Mouse (Mus musculus) splenic B cell, adult 2 months (primary cell): ENCODE results near the gene Chic2.
A peak's percentile ranks its signal among the peaks of the same experiment; 100 is the strongest.

Experiments used
- DNase-seq: peaks from one replicate; pipeline ENCODE4 v3.0.0-alpha.2; 2011; ENCODE audit warnings: low read depth, low spot score
- H3K27me3 ChIP-seq: 2 replicates; pipeline ENCODE4 v1.6.1; 2012; ENCODE audit warnings: mild to moderate bottlenecking, low read length, moderate library complexity, mixed read lengths; ENCODE audit not compliant: control insufficient read depth, poor library complexity, insufficient read depth, severe bottlenecking
- H3K36me3 ChIP-seq: 2 replicates; pipeline ENCODE4 v1.6.1; 2012; ENCODE audit warnings: mild to moderate bottlenecking, low read length, moderate library complexity, mixed read lengths; ENCODE audit not compliant: control insufficient read depth, poor library complexity, insufficient read depth, severe bottlenecking

Gene Chic2

GRCm38 (mm10) chr5:75044310-75044904, at the start of gene Chic2:
TSS of gene Chic2 (minus strand) at chr5:75044774.
- DNase-seq, result peak; percentile 76
- H3K36me3 ChIP-seq, result no peaks in the 10 kb centered on the region
- H3K27me3 ChIP-seq, result no peaks in the 10 kb centered on the region

GRCm38 (mm10) chr5:75085906-75086305, 41.3 kb upstream of the Chic2 start:
- no peak for DNase-seq
- Histone ChIP-seq H3K27me3 (peaks cover 6% of the 10 kb centered on the region; the same call in 1 of the 2 replicates), H3K36me3 (no peaks in the 10 kb centered on the region)

GRCm38 (mm10) chr5:75085521-75085875, 40.9 kb upstream of the Chic2 start:
- H3K27me3 ChIP-seq, result peaks cover 8% of the 10 kb centered on the region; the same call in 1 of the 2 replicates
- H3K36me3 ChIP-seq, result no peaks in the 10 kb centered on the region
- DNase-seq, result no peak

- Histone ChIP-seq H3K27me3 (peaks cover 8% of the 10 kb centered on the region; the same call in 1 of the 2 replicates), H3K36me3 (no peaks in the 10 kb centered on the region)
- DNase-seq, result no peak
These were observed 40.4 kb upstream of the Chic2 start for GRCm38 (mm10) chr5:75084871-75085520.

- H3K36me3 ChIP-seq, result no peaks in the 10 kb centered on the region
- DNase-seq, result no peak
- peaks cover 8% of the 10 kb centered on the region; the same call in 1 of the 2 replicates for H3K27me3 ChIP-seq
These were observed 39.9 kb upstream of the Chic2 start for GRCm38 (mm10) chr5:75084393-75084870.

- no peak for DNase-seq
- Histone ChIP-seq H3K27me3 (peaks cover 8% of the 10 kb centered on the region; the same call in 1 of the 2 replicates), H3K36me3 (no peaks in the 10 kb centered on the region)
These were observed 39.2 kb upstream of the Chic2 start for GRCm38 (mm10) chr5:75083591-75084392.

GRCm38 (mm10) chr5:75083061-75083460, 38.5 kb upstream of the Chic2 start:
- Histone ChIP-seq H3K27me3 (peaks cover 8% of the 10 kb centered on the region), H3K36me3 (no peaks in the 10 kb centered on the region)
- no peak for DNase-seq

- H3K27me3 ChIP-seq, result peaks cover 8% of the 10 kb centered on the region
- no peak for DNase-seq
These were observed 37.9 kb upstream of the Chic2 start for GRCm38 (mm10) chr5:75082439-75082838.

GRCm38 (mm10) chr5:75079564-75079963, 35.0 kb upstream of the Chic2 start:
- Histone ChIP-seq H3K36me3 (no peaks in the 10 kb centered on the region), H3K27me3 (peaks cover 8% of the 10 kb centered on the region)
- no peak for DNase-seq

More at GRCm38 (mm10) chr5:75082439-75082838, 37.9 kb upstream of the Chic2 start:
- H3K36me3 ChIP-seq, result no peaks in the 10 kb centered on the region

GRCm38 (mm10) chr5:75077051-75077380, 32.4 kb upstream of the Chic2 start:
- peaks cover 3% of the 10 kb centered on the region for H3K27me3 ChIP-seq
- DNase-seq, result no peak

GRCm38 (mm10) chr5:75076326-75077050, 31.9 kb upstream of the Chic2 start:
- no peak for DNase-seq
- Histone ChIP-seq H3K27me3 (peaks cover 3% of the 10 kb centered on the region), H3K36me3 (no peaks in the 10 kb centered on the region)

More at GRCm38 (mm10) chr5:75077051-75077380, 32.4 kb upstream of the Chic2 start:
- H3K36me3 ChIP-seq, result no peaks in the 10 kb centered on the region

GRCm38 (mm10) chr5:75075383-75075941, 30.9 kb upstream of the Chic2 start, which contains the start of gene Gsx2:
TSS of gene Gsx2 (plus strand) at chr5:75075601.
- Histone ChIP-seq H3K27me3 (no peaks in the 10 kb centered on the region; the same call in 1 of the 2 replicates), H3K36me3 (no peaks in the 10 kb centered on the region)
- no peak for DNase-seq

- DNase-seq, result no peak
- Histone ChIP-seq H3K27me3 (no peaks in the 10 kb centered on the region; the same call in 1 of the 2 replicates), H3K36me3 (no peaks in the 10 kb centered on the region)
These were observed 30.2 kb upstream of the Chic2 start for GRCm38 (mm10) chr5:75074537-75075382.
